Mouse (Mus musculus): ENCODE measurements around the gene Gm2174. TPM values are rescaled to one million over a fixed set of nuclear protein-coding genes. Genes with fewer than 3 reads are reported as not detected.

The Gm2174 gene
- total RNA-seq, 2 experiments from 2014 or later = not detected

DNA sequence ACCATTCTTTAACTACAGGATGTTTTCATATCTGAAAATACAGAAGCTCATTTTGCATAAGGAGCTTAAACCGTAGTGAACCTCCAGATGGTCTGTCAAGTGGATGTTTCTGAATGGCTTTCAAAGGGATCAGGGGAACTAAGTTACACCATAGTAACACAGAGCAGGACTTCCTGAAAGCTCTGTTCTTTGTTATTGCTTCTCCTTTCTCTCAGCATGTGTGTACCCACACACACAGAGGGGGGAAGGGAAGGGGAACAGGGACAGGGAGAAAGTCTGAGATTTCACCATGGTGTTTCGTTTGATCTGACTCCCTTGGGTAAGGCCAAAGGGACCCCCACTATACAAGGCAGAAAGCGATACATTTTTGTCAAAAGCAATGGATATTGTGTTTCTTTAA lies 34.1 kb downstream of the Gm2174 start:
- intact Hi-C loops (cut with DNase I) = loop anchor here (2.0 kb wide), 1 partner anchor 25 kb away; no protein-coding TSS in a partner anchor

DNA sequence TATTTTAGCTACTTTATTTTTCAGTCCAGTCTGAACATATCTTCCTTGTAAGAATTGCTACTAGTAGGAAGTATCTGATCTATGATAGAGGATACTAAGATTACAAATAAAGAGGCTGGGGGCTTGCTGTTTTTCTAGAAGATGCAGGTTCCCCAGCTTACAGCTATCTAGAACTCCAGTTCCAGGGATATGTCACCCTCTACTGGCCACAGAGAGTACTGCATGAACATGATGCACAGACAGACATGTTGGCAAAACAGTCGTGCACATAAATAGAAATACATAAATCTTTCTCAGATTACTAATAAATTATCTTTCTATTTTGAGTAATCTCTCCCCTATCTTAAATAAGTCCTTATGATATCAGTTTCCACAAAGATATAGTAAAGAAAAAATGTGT lies 42.0 kb downstream of the Gm2174 start:
- intact Hi-C loops (cut with DNase I) = loop anchor here (2.0 kb wide), 1 partner anchor 61 kb away; no protein-coding TSS in a partner anchor
- peak; percentile 74 to 84 for DNase-seq (ENCODE audit: low spot score in 2 of 2)

More for the DNA sequence above, 34.1 kb downstream of the Gm2174 start:
- DNase-seq (ENCODE audit: low spot score in 2 of 2) = peak in 1 of 2 experiments; percentile 9

DNA sequence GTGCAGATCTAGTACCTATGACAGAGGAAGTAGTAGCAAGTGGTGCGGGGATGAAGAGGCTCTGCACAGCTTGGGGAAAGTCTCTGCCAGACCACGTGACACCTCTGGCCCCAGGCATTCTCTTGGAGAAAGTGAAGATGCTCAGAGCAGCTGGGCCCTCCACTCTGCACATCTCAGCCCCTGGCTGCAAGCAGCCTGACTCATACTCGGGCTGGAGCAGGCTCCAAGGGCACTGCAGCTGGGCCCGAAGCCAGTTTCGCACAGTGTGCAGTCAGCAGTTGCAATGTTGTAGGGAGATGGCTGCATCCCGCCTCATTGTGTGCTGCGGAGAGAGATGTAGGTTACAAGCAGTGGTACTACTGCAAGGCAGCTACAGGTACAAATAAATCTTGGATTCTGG lies 49.5 kb downstream of the Gm2174 start:
- DNase-seq (ENCODE audit: low spot score in 2 of 2) = no peak
- intact Hi-C loops (cut with DNase I) = no loop called here

Other genes with a start within 250 kb of the Gm2174 start
- not detected for gene Gm773, start 235.1 kb upstream of the Gm2174 start, total RNA-seq (2021)
- 1 to 10 TPM; 2.9 to 3.6 TPM for gene Zfp449, start 101.6 kb upstream of the Gm2174 start, total RNA-seq (2021)
- 10 to 100 TPM; 31.6 to 33.0 TPM for gene Smim10l2a, start 73.4 kb upstream of the Gm2174 start, total RNA-seq (2021)
- gene Ints6l, start 6.9 kb downstream of the Gm2174 start, total RNA-seq (2021) = 10 to 100 TPM; 33.0 to 36.6 TPM
- gene Gm10477, start 76.8 kb downstream of the Gm2174 start, total RNA-seq (2021) = not detected
- not detected for gene Gm648, start 101.6 kb downstream of the Gm2174 start, total RNA-seq (2021)
- gene Mmgt1, start 150.1 kb downstream of the Gm2174 start, total RNA-seq (2021) = 10 to 100 TPM; 30.1 to 32.4 TPM
- 10 to 100 TPM; 79.1 to 93.0 TPM for gene Slc9a6, start 161.8 kb downstream of the Gm2174 start, total RNA-seq (2021)